Mouse (Mus musculus): ENCODE results near the gene Plekha6. TPM values are rescaled to one million over a fixed set of nuclear protein-coding genes. Genes with fewer than 3 reads are reported as not detected.

Gene Plekha6
- polyA plus RNA-seq, 1 experiment from 2014 or later, result 17.7 TPM

DNA sequence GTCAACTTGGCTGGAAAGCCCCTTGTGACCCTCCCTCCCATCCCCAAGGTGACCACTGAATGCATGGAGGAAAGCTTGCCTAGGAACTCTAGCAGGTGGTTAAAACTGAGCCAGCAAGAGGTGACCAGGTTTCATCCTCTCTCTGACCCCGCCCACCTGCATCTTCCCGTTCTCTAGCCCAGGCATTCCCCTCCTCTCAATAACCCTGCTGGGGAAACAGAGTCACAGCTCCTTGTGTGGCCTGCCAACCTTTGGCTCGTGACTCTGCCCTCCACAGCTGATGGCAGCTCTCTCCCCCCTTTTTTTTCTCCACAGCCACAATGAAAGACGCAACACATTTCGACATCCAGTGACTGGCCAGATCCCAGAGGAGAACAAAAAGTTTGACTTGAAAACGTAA, 94.7 kb downstream of the Plekha6 start:
- peaks cover 3% of the 10 kb centered on the region for H3K36me3 ChIP-seq (ENCODE audit: control insufficient read depth, insufficient read depth, low read length)
- H3K4me2 ChIP-seq (ENCODE audit: low read depth, low read length), result peak overlapping the region; percentile 45; the same call in 1 of the 2 replicates
- H3K4me3 ChIP-seq (replicated peaks; ENCODE audit: low read length), result no peak overlapping the region
- H3K9ac ChIP-seq (ENCODE audit: low read length), result no peak overlapping the region; the same call in 1 of the 2 replicates
- H3K27me3 ChIP-seq (ENCODE audit: control insufficient read depth, insufficient read depth, low read length), result no peaks in the 10 kb centered on the region
- H3K4me1 ChIP-seq (ENCODE audit: control insufficient read depth, insufficient read depth, low read length), result peaks cover 44% of the 10 kb centered on the region
- H3K27ac ChIP-seq (ENCODE audit: low read length), result no peak overlapping the region
- H3K9me3 ChIP-seq (replicated peaks; ENCODE audit: control insufficient read depth, low read length), result no peaks in the 10 kb centered on the region
- no peak for ATAC-seq (ENCODE audit: insufficient read depth, low FRiP score)
- 60% methylated on average over 6 of the region's 6 CpGs for WGBS

DNA sequence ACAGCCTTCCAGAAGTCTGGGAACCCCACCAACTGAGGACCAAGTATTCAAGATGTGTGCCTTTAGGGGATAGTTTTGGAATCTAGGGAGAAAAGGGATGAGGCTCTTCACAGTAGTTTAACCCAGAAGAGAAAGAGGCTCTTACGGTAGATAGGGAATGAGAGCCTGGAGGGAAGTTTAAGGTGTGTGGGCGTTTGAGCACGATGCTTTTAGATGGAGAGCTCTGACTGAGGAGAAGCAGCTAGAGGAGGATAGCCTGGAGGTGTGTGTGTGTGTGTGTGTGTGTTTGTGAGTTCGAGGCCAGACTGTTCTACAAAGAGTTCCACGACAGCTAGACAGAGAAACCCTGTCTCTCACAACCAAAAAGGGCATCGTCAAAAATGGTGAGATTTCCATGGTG, 98.6 kb downstream of the Plekha6 start:
- H3K36me3 ChIP-seq (ENCODE audit: control insufficient read depth, insufficient read depth, low read length), result peaks cover 4% of the 10 kb centered on the region
- no peak overlapping the region for H3K27ac ChIP-seq (ENCODE audit: low read length)
- H3K9ac ChIP-seq (ENCODE audit: low read length), result no peak overlapping the region
- ATAC-seq (ENCODE audit: insufficient read depth, low FRiP score), result no peak
- no peak overlapping the region for H3K4me3 ChIP-seq (replicated peaks; ENCODE audit: low read length)
- 92% methylated on average over 6 of the region's 6 CpGs for WGBS
- H3K27me3 ChIP-seq (ENCODE audit: control insufficient read depth, insufficient read depth, low read length), result no peaks in the 10 kb centered on the region
- no peak overlapping the region for H3K4me2 ChIP-seq (ENCODE audit: low read depth, low read length)
- H3K4me1 ChIP-seq (ENCODE audit: control insufficient read depth, insufficient read depth, low read length), result peaks cover 28% of the 10 kb centered on the region
- no peaks in the 10 kb centered on the region for H3K9me3 ChIP-seq (replicated peaks; ENCODE audit: control insufficient read depth, low read length)

DNA sequence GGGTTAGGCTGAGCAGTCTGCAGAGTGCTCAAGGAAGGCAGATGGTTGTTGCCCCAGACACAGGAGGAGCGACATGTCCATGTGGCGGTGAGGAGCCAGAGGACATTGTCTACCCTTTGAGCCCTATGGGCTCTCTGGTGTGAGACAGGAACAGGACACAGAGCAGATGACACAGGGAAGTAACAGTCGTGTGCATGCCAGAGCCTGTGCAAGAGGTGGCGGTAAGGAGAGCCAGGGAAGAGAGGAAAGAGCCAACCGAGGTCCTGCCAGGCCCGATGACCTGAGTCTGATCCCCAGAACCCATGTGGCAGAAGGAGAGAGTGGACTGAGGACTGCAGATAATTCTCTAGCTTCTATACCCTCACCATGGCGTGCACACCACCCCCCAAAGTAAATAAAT, 99.1 kb downstream of the Plekha6 start:
- no peak overlapping the region for H3K4me2 ChIP-seq (ENCODE audit: low read depth, low read length)
- H3K4me3 ChIP-seq (replicated peaks; ENCODE audit: low read length), result no peak overlapping the region
- H3K27me3 ChIP-seq (ENCODE audit: control insufficient read depth, insufficient read depth, low read length), result no peaks in the 10 kb centered on the region
- H3K36me3 ChIP-seq (ENCODE audit: control insufficient read depth, insufficient read depth, low read length), result peaks cover 4% of the 10 kb centered on the region
- H3K4me1 ChIP-seq (ENCODE audit: control insufficient read depth, insufficient read depth, low read length), result peaks cover 23% of the 10 kb centered on the region
- no peak overlapping the region for H3K27ac ChIP-seq (ENCODE audit: low read length)
- no peak for ATAC-seq (ENCODE audit: insufficient read depth, low FRiP score)
- WGBS, result 81% methylated on average over 7 of the region's 7 CpGs
- no peaks in the 10 kb centered on the region for H3K9me3 ChIP-seq (replicated peaks; ENCODE audit: control insufficient read depth, low read length)
- no peak overlapping the region for H3K9ac ChIP-seq (ENCODE audit: low read length)

DNA sequence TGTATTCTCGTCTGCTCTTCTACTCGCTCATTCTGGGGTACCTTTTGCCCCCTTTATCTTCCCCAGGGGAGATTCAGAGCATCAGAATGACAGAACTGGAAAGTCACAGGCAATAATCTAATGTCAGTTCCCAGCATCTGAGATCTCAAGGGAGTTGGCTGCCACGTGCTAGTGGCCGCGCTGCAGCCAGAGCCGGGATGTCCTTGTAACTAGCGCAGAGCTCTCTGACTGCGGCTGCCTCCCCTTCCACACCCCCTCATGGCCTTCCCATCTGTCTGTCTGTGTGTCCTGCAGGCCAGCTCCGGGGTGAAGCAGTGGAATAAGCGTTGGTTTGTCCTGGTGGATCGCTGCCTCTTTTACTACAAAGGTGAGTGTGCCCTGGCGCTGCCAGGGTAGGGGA, 100.4 kb downstream of the Plekha6 start:
- Histone ChIP-seq H3K4me1 (ENCODE audit: control insufficient read depth, insufficient read depth, low read length) (peaks cover 16% of the 10 kb centered on the region; the same call in 1 of the 2 replicates), H3K4me2 (ENCODE audit: low read depth, low read length) (no peak overlapping the region), H3K9me3 (replicated peaks; ENCODE audit: control insufficient read depth, low read length) (no peaks in the 10 kb centered on the region), H3K27me3 (ENCODE audit: control insufficient read depth, insufficient read depth, low read length) (no peaks in the 10 kb centered on the region), H3K9ac (ENCODE audit: low read length) (peak overlapping the region; percentile 34), H3K27ac (ENCODE audit: low read length) (0 out of 2 replicates have a peak overlapping the region, but pooled peaks have one; percentile 42), H3K36me3 (ENCODE audit: control insufficient read depth, insufficient read depth, low read length) (peaks cover 4% of the 10 kb centered on the region), H3K4me3 (replicated peaks; ENCODE audit: low read length) (no peak overlapping the region)
- ATAC-seq (ENCODE audit: insufficient read depth, low FRiP score), result no peak
- WGBS, result 64% methylated on average over 12 of the region's 12 CpGs

DNA sequence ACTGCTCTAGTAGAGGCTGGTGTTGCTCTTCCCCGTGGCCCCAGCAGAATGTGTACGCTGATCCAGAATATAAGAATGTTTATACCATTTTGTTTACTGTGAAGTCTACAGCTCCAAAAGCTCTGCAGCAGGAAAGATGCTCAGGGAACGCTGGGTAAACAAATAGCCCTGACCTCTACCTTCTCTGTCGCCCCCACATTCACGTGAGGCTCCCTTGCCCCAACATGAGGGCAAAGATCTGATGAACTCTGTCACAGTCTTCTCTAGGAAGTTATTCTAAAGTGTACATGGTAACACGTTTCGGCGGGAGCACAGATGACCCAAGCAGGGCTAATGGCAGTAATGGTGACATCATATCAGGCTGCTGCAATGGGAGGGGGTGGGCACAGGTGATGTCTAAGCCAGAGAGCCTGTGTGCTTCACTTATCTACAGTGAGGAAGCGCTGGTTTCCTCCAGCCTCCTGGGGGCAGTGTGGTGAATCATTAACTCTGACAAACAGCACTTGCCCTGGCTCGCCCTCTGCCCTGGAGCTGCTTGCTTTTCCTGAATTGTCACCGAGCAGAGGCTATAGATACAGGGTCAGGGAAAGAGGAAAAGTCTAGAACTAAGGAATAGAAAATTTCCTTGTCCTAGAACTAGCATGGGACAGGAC, 101.2 kb downstream of the Plekha6 start:
- Histone ChIP-seq H3K9ac (ENCODE audit: low read length) (no peak overlapping the region), H3K4me1 (ENCODE audit: control insufficient read depth, insufficient read depth, low read length) (peaks cover 16% of the 10 kb centered on the region; the same call in 1 of the 2 replicates), H3K36me3 (ENCODE audit: control insufficient read depth, insufficient read depth, low read length) (peaks cover 4% of the 10 kb centered on the region), H3K27ac (ENCODE audit: low read length) (peak overlapping the region; percentile 64), H3K27me3 (ENCODE audit: control insufficient read depth, insufficient read depth, low read length) (no peaks in the 10 kb centered on the region), H3K4me2 (ENCODE audit: low read depth, low read length) (no peak overlapping the region), H3K4me3 (replicated peaks; ENCODE audit: low read length) (no peak overlapping the region), H3K9me3 (replicated peaks; ENCODE audit: control insufficient read depth, low read length) (no peaks in the 10 kb centered on the region)
- peak; percentile 81 for ATAC-seq (ENCODE audit: insufficient read depth, low FRiP score)
- 31% methylated on average over 11 of the region's 11 CpGs for WGBS

DNA sequence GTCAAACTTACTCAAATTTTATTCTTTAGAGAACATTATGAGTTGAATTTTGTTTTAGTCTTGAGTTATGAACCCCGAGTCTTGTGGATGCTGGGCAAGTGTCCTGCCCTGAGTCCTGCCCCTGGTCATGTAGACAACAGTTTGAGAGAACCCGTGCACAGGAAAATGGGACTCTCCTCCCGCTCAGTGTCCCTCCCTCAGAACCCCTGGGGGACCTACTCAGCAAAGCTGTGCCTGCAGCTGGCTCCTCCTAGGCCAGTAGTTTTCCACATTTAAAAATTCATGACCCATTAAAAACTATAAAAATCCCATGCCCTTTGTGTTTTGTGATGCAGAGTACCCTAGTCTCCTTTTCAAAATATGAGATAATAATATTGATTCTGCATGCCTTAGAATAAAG, 103.1 kb downstream of the Plekha6 start:
- no peak overlapping the region for H3K4me3 ChIP-seq (replicated peaks; ENCODE audit: low read length)
- H3K4me2 ChIP-seq (ENCODE audit: low read depth, low read length), result no peak overlapping the region
- no peak for ATAC-seq (ENCODE audit: insufficient read depth, low FRiP score)
- no peaks in the 10 kb centered on the region for H3K27me3 ChIP-seq (ENCODE audit: control insufficient read depth, insufficient read depth, low read length)
- no peak overlapping the region for H3K27ac ChIP-seq (ENCODE audit: low read length)
- peaks cover 4% of the 10 kb centered on the region; the same call in 1 of the 2 replicates for H3K36me3 ChIP-seq (ENCODE audit: control insufficient read depth, insufficient read depth, low read length)
- H3K9ac ChIP-seq (ENCODE audit: low read length), result no peak overlapping the region
- peaks cover 16% of the 10 kb centered on the region; the same call in 1 of the 2 replicates for H3K4me1 ChIP-seq (ENCODE audit: control insufficient read depth, insufficient read depth, low read length)
- 66% methylated on average over 3 of the region's 3 CpGs for WGBS
- no peaks in the 10 kb centered on the region for H3K9me3 ChIP-seq (replicated peaks; ENCODE audit: control insufficient read depth, low read length)

DNA sequence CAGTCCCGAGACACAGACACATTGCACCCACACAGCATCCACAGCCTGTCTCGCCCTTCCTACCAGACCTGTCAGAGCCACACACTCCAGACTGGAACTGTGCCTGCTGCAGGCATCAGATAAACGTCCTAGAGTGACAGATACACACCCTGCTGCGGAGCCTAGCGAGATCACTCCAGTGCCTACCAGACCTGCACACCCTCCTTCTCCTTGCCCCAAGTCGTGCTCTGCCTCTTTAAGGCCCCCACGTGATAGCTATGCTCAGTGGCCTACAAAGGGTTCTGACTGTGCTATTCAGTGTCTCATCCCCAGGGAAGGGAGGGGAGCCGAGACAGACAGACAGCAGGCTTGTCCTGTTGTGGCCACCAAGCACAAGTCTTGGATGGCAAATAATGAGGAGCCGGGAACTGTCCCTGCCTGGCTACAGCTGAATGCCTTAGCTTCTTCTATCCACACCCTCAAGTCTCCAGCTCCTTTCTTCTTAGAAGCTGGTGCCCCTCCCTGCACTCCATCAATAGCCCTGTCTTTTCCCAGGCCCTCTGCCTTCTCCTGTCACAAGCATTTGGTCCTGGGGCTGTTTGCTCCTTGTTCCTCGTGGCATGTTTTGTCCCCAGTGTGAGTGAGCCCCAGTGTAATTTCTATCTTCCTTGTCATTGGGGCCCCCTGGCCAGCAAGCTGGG, 103.9 kb downstream of the Plekha6 start:
- H3K27ac ChIP-seq (ENCODE audit: low read length), result 0 out of 2 replicates have a peak overlapping the region, but pooled peaks have one; percentile 20
- H3K9ac ChIP-seq (ENCODE audit: low read length), result no peak overlapping the region
- no peak overlapping the region for H3K4me3 ChIP-seq (replicated peaks; ENCODE audit: low read length)
- H3K27me3 ChIP-seq (ENCODE audit: control insufficient read depth, insufficient read depth, low read length), result no peaks in the 10 kb centered on the region
- peak; percentile 16; the same call in 1 of the 2 replicates for ATAC-seq (ENCODE audit: insufficient read depth, low FRiP score)
- no peak overlapping the region for H3K4me2 ChIP-seq (ENCODE audit: low read depth, low read length)
- H3K9me3 ChIP-seq (replicated peaks; ENCODE audit: control insufficient read depth, low read length), result no peaks in the 10 kb centered on the region
- H3K36me3 ChIP-seq (ENCODE audit: control insufficient read depth, insufficient read depth, low read length), result peaks cover 4% of the 10 kb centered on the region; the same call in 1 of the 2 replicates
- peaks cover 16% of the 10 kb centered on the region; the same call in 1 of the 2 replicates for H3K4me1 ChIP-seq (ENCODE audit: control insufficient read depth, insufficient read depth, low read length)
- 39% methylated on average over 10 of the region's 10 CpGs for WGBS

DNA sequence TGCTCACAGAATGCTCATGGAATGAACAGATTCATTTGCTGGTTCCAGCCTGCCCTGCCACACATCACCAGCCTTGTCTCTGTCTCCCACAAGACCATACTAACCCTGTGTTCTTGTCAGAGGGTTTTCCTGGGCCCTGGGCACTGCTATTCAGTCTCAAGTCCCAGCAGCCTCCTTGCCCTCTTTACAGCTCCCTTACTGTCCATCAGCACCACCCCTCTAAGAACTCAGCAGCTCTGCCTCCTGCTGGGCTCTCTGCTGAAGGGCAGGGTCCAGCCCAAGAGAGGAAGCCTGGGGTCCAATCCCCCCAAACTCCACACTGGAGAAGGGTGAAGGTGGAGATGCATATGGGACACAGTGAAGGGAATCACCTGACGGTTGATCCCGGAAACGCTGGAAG, 104.5 kb downstream of the Plekha6 start:
- H3K27ac ChIP-seq (ENCODE audit: low read length), result no peak overlapping the region
- peaks cover 3% of the 10 kb centered on the region; the same call in 1 of the 2 replicates for H3K36me3 ChIP-seq (ENCODE audit: control insufficient read depth, insufficient read depth, low read length)
- no peak overlapping the region for H3K4me2 ChIP-seq (ENCODE audit: low read depth, low read length)
- no peak overlapping the region for H3K4me3 ChIP-seq (replicated peaks; ENCODE audit: low read length)
- no peak for ATAC-seq (ENCODE audit: insufficient read depth, low FRiP score)
- 78% methylated on average over 3 of the region's 3 CpGs for WGBS
- peaks cover 16% of the 10 kb centered on the region; the same call in 1 of the 2 replicates for H3K4me1 ChIP-seq (ENCODE audit: control insufficient read depth, insufficient read depth, low read length)
- no peak overlapping the region for H3K9ac ChIP-seq (ENCODE audit: low read length)
- no peaks in the 10 kb centered on the region for H3K9me3 ChIP-seq (replicated peaks; ENCODE audit: control insufficient read depth, low read length)
- no peaks in the 10 kb centered on the region for H3K27me3 ChIP-seq (ENCODE audit: control insufficient read depth, insufficient read depth, low read length)

DNA sequence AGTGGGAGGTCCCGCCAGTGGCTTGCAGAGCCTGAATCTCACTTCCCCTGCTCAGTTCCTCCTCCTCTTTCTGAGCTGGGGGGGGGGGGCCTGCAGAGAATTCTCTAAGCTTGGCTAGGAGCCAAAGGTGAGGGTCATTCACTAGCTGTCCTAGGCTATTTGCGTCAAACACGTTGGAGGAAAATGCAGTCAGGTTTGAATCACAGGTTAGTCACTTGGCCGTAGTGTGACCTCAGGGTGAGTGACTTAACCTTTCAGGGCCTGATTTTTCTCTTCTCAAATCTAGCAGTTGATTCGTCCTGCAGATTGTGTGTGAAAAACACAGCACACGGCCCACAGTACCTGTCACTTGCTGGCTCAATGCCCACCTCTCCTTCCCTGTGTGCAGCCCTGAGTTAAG, 106.3 kb downstream of the Plekha6 start:
- WGBS, result 45% methylated on average over 6 of the region's 6 CpGs
- Histone ChIP-seq H3K36me3 (ENCODE audit: control insufficient read depth, insufficient read depth, low read length) (no peaks in the 10 kb centered on the region), H3K9ac (ENCODE audit: low read length) (no peak overlapping the region), H3K27ac (ENCODE audit: low read length) (no peak overlapping the region), H3K4me1 (ENCODE audit: control insufficient read depth, insufficient read depth, low read length) (peaks cover 7% of the 10 kb centered on the region; the same call in 1 of the 2 replicates), H3K27me3 (ENCODE audit: control insufficient read depth, insufficient read depth, low read length) (no peaks in the 10 kb centered on the region), H3K4me3 (replicated peaks; ENCODE audit: low read length) (no peak overlapping the region), H3K4me2 (ENCODE audit: low read depth, low read length) (no peak overlapping the region), H3K9me3 (replicated peaks; ENCODE audit: control insufficient read depth, low read length) (no peaks in the 10 kb centered on the region)
- ATAC-seq (ENCODE audit: insufficient read depth, low FRiP score), result no peak
